Mouse (Mus musculus): ENCODE results near the gene Dnmt1.
"Not testable (repeated sequence)": the region's sequence is repeated elsewhere in the genome, so short reads cannot be mapped to it uniquely, and the experiment has no call there.

Dnmt1 gene

DNA sequence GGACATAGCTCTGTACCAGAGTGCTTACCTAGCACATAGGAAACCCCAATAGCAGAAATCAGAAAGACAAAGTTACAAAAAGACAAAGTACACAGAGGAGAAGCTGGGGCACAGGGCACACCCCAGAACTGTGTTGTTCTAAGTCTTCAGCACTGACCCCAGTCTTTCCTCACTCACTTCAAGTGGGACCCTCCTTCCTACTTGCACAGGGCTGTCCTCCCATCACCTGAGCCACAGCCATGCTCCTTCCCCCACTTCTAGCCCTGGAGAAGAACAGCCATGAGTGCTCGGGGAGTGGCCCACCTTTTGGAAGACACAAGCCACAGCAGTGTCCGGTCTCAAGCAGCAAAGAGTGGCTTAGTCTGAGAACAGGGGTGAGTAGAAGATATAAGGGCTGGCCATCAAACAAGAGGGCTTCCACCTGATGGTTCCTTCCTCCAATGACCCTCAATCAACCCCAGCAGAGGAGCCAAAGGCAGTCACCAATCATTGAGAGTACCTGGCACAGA lies at the start of gene Dnmt1:
TSS of gene Dnmt1 (minus strand) at position 459 of the 509 bp plus-strand sequence.
- no peak for DNase-seq (ENCODE audit: low spot score)

DNA sequence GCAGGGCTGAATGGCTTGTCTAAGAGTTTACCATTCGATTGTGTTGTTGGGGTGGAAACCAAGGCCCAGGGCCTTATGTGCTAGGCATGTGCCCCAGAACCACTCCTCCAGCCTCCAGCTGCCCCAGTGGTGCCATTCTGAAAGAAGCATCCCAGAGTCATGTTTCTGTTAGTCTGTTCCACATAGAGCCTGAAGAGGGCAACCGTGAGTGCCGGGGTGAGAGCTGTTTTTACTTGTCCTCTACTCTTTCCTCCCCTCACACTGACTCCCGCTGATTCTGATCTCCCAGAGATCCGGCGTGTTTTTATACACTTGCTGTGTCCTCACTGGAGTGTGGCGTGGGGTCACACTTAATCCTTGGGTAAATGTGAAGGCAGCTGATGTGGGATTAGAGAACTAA lies 48.3 kb upstream of the Dnmt1 start:
- no peak for DNase-seq (ENCODE audit: low spot score)

DNA sequence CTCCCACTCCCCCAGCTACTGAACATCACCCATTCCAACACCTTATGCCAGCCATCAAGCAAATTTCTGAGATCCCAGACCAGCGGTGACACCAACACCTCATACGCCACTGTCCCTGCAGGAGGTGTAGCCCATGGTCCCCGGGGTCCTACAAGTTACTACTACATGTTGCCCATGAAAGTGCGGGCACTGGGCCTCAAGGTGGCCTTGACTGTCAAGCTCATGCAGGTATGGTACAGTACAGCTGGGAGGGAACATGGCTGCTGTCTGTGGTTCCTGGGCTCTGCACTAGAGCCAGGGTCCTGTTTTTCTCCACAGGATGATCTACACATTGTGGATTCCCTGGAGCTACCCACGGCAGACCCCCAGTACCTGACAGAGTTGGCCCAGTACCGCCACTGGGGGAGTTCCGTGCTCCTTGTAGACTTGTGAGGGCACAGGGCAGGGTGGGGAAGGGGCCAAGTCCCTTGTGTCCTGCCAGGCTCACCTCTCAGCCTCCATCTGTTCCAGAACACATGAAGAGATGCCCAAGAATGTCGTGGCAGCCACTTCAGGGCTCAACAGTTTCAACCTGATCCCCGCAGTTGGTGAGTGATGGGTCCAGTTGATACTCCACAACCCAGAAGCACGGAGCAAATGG lies 47.7 kb upstream of the Dnmt1 start:
- DNase-seq (ENCODE audit: low spot score) = no peak

GRCm38 (mm10) chr9:21002627-21003551 lies 43.2 kb upstream of the Dnmt1 start, which contains the start of gene Mrpl4:
TSS of gene Mrpl4 (plus strand) at chr9:21002738.
- DNase-seq (ENCODE audit: low spot score) = peak; percentile 87

DNA sequence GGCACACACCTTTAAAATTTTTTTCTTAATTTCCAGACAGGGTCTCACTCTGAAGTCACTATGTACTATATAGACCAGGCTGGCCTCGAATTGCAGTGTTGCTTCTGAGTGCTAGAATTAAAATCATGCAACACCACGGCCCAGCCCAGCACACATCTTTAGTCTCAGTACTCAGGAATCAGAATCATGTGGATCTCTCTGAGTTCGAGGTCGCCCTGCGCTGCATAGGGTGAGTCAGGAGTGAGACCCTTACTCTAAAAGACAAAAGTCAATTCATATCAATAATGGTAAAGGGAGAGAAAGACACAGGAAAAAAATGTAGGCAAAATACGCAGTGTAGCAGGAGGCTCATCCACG lies 42.6 kb upstream of the Dnmt1 start:
- no peak for DNase-seq (ENCODE audit: low spot score)

DNA sequence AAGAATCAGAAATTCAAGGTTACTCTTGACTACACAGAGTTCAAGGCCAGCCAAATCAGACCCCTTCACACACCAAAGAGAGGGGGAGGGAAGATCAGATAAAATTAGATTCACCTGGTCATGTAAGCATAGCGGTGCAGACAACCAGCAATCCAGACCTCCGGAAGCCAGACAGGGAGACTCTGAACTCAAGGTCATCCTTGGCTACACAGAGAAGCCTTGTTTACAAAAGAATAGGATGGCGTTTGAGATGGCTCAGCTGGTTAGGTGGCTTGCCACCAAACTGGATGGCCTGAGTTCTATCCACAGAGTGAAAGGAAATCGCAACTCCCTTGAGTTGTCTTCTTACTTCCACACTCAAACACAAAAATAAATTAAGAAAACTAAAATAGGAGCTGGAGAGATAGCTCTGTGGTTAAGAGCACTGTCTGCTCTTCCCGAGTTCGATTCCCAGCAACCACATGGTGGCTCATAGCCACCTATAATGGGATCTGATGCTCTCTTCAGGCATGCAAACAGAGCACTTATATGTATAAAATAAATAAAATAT lies 42.0 kb upstream of the Dnmt1 start:
- no peak for DNase-seq (ENCODE audit: low spot score)

GRCm38 (mm10) chr9:21000811-21001210 lies 41.1 kb upstream of the Dnmt1 start:
- DNase-seq (ENCODE audit: low spot score) = no peak

- not testable (repeated sequence) for DNase-seq (ENCODE audit: low spot score)
Measured at GRCm38 (mm10) chr9:20998337-20998736, 38.6 kb upstream of the Dnmt1 start.

- no peak for DNase-seq (ENCODE audit: low spot score)
Measured at GRCm38 (mm10) chr9:20997065-20997464, 37.4 kb upstream of the Dnmt1 start.

DNA sequence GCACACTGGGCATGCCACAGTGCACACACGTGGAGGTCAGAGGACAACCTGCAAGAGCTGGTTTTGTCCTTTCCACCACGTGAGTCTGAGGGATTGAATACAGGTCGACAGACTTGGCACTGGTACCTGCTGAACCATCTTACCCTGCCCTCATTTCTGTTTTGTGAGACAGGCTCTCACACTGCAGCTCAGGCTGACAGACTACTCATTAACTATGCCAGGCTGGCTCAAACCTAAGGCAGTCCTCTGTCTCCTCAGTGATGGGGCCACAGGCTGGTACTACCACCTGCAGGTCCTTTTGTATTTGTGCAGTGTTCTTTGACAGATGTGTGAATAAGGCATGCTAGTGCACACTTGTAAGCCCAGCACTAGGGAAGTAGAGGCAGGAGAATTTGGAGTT lies 35.4 kb upstream of the Dnmt1 start:
- DNase-seq (ENCODE audit: low spot score) = no peak

DNA sequence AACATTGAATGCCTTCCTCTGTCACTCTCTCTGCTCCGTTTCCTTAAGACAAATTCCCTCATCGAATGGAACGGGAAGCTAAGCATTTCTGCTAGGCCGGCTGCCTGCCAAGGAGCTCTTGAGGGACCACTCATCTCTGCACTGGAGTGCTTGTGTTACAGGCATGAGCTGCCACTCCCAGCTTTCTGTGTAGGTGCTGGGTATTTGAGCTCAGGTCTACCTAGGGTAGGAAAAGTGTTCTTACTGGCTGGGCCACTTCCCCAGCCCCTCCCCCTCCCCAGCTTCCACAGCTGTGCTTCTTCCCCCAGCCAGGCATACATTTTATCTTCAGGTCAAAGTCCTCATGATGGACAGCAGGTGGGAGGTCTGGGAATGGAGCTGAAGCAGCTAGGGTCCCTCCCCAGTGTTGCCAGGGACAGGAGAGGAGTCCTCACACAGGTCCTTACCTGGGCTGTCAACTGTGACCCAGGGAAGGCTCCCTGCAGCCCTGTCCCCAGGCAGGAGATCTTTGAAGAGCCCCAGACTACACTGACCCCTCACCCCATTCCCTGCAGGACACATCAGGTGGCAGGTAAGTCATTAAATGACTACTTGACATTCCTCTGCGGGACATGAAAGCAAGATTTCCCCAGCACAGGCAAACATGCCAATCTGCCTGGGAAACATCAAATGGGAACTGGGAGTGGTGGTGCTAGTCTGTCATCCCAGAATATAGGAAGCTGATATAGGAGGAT lies 33.6 kb upstream of the Dnmt1 start:
- no peak for DNase-seq (ENCODE audit: low spot score)

- DNase-seq (ENCODE audit: low spot score) = no peak
Measured at GRCm38 (mm10) chr9:20991587-20991986, 31.9 kb upstream of the Dnmt1 start.

DNA sequence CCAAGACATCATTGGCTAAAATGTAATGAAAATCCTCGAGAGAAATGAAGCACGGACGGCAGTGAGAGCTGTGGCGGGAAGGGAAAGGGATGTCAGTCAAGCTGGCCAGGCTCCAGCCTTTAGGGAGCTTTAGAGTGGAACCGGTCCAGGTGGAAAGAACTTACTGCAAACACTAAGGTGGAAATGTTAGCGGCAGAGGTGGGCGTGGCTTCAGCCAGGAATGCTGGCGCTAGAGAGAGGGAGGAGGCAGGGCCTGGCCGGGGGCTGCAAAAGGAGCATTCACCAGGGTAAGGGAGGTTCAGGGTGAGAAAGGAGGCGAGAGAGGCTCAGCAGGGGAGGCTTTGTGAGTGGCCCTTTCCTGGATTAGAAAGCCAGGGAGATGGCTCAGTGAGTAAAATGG lies 31.2 kb upstream of the Dnmt1 start:
- DNase-seq (ENCODE audit: low spot score) = no peak

DNA sequence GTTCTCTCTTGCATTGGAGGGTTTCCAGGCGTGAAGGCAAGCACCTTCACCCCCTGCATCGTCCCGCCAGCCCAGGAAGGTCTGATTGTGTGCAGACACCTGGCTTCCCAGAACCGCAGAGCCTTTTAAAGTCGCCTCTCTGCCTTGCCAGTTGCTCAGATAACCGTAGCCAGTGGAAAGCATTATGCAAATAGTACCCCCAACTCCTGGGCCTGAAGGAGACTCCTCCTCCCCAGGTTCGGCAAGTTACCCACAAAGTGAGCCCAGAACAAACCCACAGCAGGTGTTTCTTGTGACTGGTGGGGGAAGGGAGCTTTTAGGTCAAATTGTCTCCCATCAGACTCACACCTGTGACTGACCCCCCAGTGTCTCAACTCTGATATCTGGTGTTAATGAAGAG lies 28.3 kb upstream of the Dnmt1 start:
- DNase-seq (ENCODE audit: low spot score) = no peak

DNA sequence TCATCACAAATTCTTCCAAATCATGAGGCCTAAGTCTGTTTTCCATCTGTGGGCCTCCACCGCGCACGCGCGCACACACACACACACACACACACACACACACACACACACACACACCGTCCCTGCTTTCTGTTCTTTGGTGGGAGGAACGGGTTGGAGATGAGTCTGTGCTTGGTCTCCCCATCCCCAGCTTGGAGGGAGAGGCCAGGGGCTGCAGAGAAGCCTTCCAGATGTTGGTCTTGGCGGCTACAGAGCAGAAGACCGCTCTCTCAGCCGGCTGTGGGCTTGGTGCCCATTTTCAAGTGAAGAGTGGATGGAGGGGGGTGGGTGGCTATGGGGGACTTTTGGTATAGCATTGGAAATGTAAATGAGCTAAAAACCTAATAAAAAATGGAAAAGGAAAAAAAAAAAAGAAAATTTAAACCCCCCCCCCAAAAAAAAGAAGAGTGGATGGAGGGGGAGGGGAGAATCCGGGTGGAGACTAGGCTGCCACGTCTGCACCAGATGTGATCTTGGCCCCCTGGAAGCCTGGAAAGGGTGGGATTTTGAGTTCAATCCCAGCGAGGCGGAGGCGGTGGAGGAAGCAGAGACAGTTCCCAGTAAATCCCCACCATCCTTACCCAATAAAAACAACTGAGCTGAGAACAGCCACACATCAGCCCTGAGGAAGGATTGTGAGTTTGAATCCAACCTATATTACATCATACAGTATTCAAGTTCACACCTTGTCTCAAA lies 27.4 kb upstream of the Dnmt1 start:
- DNase-seq (ENCODE audit: low spot score) = no peak

DNA sequence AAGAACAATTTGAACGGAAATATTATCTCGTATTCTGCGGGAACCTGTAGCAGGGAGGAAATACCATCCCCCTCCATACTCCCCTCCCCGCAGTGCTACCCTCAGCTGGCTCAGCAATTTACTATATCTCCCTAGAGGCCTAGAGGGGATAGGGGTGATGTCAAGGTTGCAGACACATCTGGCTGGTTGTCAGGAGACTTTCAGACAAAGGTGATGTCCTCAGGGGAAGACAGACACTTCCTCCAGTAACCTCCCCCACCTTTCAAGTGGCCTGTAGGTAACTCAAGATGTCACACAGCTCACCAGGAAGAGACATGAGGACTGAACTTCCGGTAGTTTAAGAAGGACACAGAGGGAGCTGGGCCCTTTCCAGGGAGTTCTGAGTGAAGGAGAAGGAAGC lies 23.5 kb upstream of the Dnmt1 start:
- DNase-seq (ENCODE audit: low spot score) = no peak

- DNase-seq (ENCODE audit: low spot score) = no peak
Measured at GRCm38 (mm10) chr9:20982171-20982570, 22.5 kb upstream of the Dnmt1 start.

DNA sequence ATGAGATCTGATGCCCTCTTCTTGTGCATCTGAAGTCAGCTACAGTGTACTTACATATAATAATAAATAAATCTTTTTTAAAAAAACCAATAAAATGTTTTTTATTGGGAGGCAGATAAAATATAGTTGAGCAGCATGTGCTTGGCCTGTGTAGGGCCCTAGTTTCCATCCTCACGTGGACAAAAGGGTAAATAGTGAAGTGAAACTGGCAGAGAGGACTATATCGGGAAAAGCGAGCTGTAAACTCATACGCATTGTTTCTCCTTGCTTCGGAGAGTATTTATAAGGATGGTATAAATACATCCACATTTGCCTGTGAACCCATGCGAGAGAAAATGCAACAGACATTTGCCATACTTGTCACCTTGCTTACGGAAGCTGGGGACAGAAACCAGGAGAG lies 20.1 kb upstream of the Dnmt1 start:
- no peak for DNase-seq (ENCODE audit: low spot score)

DNA sequence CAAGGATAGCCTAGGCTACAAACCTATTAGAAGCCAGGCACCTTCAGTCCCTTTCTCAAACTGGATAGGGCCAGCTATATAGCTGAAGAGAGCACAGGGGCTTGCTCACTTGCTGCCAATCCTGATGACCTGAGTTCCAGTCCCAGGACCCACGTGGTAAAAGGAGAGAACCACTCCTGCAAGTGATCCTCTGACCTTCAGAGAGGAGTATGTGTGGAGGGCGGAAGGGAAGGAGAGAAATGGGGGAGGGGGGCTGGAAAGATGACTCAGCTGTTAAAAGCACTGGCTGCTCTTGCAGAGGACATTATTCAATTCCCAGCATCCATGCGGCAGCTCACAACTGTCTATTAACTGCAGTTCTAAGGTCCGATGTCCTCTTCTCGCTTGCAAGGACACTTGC lies 19.5 kb upstream of the Dnmt1 start:
- no peak for DNase-seq (ENCODE audit: low spot score)

- DNase-seq (ENCODE audit: low spot score) = no peak
Measured at GRCm38 (mm10) chr9:20978409-20979095, 18.9 kb upstream of the Dnmt1 start.
